Comparison of ENCODE assay signal across 21 mouse cellular contexts in genomic region chr8:65180447-65180846, GRCm38 (mm10). TPM values are rescaled to one million over a fixed set of nuclear protein-coding genes. Genes with fewer than 3 reads are reported as not detected.
DNase-seq lines count a peak whose midpoint lies in the region; ATAC-seq lines count a peak whose summit lies in the region.
"Had no signal": no experiment of that assay in that cellular context is flagged by ENCODE, and none has a peak within 500 bp of the region (broad histone marks: within the 10 kb centered on the region; RNA-seq: fewer than 3 reads in every experiment).

No protein-coding gene starts in this region.

- H3K27ac ChIP-seq in kidney, embryonic 15.5 days: no peak overlapping the region
- H3K27ac ChIP-seq: embryonic facial prominence, embryonic 12.5 days; forebrain, embryonic 15.5 days; gastrocnemius, adult 2 months had no signal

- 28% methylated on average over 1 of the region's 1 CpGs for WGBS in kidney, embryonic 15.5 days

- H3K9ac ChIP-seq in kidney, embryonic 15.5 days: no peak overlapping the region
- H3K9ac ChIP-seq: embryonic facial prominence, embryonic 12.5 days; forebrain, embryonic 15.5 days; heart, embryonic 12.5 days had no signal

- DNase-seq in kidney, postnatal 14 days: no peak
- DNase-seq in embryo, embryonic 10 days (ENCODE audit: low spot score): peak; percentile 55
- peak; percentile 61 for DNase-seq in embryo, embryonic 10.5 days (ENCODE audit: low spot score)
- peak; percentile 7 for DNase-seq in forelimb bud, embryonic 11.5 days (ENCODE audit: low read depth, low spot score)
- no peak for DNase-seq in thymus, adult 18-20 months
- no peak for DNase-seq in frontal cortex, postnatal 10 days (ENCODE audit: low spot score in 2 of 2)
- DNase-seq: adrenal gland, adult 2 months; adrenal gland, postnatal 25 days; cerebellum, adult 18-20 months; cerebellum, adult 9-11 months; cerebellum, postnatal 36 days; gastrocnemius, adult 2 months; gastrocnemius, postnatal 25 days had no signal

- no peaks in the 10 kb centered on the region for H3K36me3 ChIP-seq in kidney, embryonic 15.5 days
- H3K36me3 ChIP-seq: embryonic facial prominence, embryonic 12.5 days; forebrain, embryonic 15.5 days; heart, embryonic 12.5 days had no signal

- no peaks in the 10 kb centered on the region for H3K27me3 ChIP-seq in kidney, embryonic 15.5 days
- H3K27me3 ChIP-seq: embryonic facial prominence, embryonic 12.5 days; forebrain, embryonic 15.5 days; heart, embryonic 12.5 days had no signal

- 0 out of 2 replicates have a peak, but pooled peaks cover 4% of the 10 kb centered on the region for H3K4me1 ChIP-seq in kidney, embryonic 15.5 days
- H3K4me1 ChIP-seq: embryonic facial prominence, embryonic 12.5 days; forebrain, embryonic 15.5 days; heart, embryonic 12.5 days had no signal

- no peak overlapping the region for H3K4me2 ChIP-seq in kidney, embryonic 15.5 days
- H3K4me2 ChIP-seq: embryonic facial prominence, embryonic 12.5 days; forebrain, embryonic 15.5 days; heart, embryonic 12.5 days had no signal

- H3K4me3 ChIP-seq in kidney, embryonic 15.5 days (replicated peaks): no peak overlapping the region
- H3K4me3 ChIP-seq: embryonic facial prominence, embryonic 12.5 days; forebrain, embryonic 15.5 days; gastrocnemius, adult 2 months; heart, embryonic 12.5 days had no signal

- no peaks in the 10 kb centered on the region for H3K9me3 ChIP-seq in kidney, embryonic 15.5 days (replicated peaks)
- H3K9me3 ChIP-seq: embryonic facial prominence, embryonic 12.5 days; forebrain, embryonic 15.5 days had no signal

- peak; percentile 40; the same call in 1 of the 2 replicates for ATAC-seq in kidney, embryonic 15.5 days (replicated peaks; ENCODE audit: low FRiP score)
- ATAC-seq: forebrain, embryonic 15.5 days; hindbrain, embryonic 16.5 days; inflammation-experienced regulatory T-cells, adult 6 months had no signal

RNA-seq across cellular contexts. Expression of gene BC030870, which starts 51.1 kb away (rescaled TPM):
- 0.10 and 2.1 TPM in 2 replicates for polyA plus RNA-seq in kidney, embryonic 15.5 days (2015; fragmentation: Nextera tagmentation; extraction: Ambion mirVana)
- polyA plus RNA-seq: adrenal gland, adult 2 months; forebrain, embryonic 11.5 days; forebrain, embryonic 15.5 days; heart, embryonic 12.5 days; hindbrain, embryonic 11.5 days; hindbrain, embryonic 16.5 days; inflammation-experienced regulatory T-cells, adult 6 months had no signal

Comparison
In these comparisons a context has a peak if more than half of its experiments do, and no peak if none do; other contexts are left out.
1. DNase-seq: peak in embryo, embryonic 10 days (single experiment), embryo, embryonic 10.5 days (single experiment) and forelimb bud, embryonic 11.5 days (single experiment); none in kidney, postnatal 14 days (single experiment), thymus, adult 18-20 months (0 of 2) and frontal cortex, postnatal 10 days (0 of 2).